Mouse (Mus musculus) small intestine, adult 2 months (tissue): Measurements from ENCODE around the gene Asgr1.

Experiments
- CTCF ChIP-seq: fragments of 200-500 bp; IDR thresholded peaks from 2 replicates; pipeline ENCODE4 v1.5.1; 2012; ENCODE audit warnings: low read depth, mild to moderate bottlenecking, control low read depth, inconsistent platforms, low read length, moderate library complexity, mixed read lengths; ENCODE audit not compliant: insufficient replicate concordance, insufficient read length; ENCODE audit errors: extremely low read depth
- POLR2A ChIP-seq: fragments of 200-500 bp; IDR thresholded peaks from 2 replicates; pipeline ENCODE4 v1.6.1; 2012; ENCODE audit warnings: low read depth, mild to moderate bottlenecking, control low read depth, inconsistent platforms, low read length, moderate library complexity

DNA sequence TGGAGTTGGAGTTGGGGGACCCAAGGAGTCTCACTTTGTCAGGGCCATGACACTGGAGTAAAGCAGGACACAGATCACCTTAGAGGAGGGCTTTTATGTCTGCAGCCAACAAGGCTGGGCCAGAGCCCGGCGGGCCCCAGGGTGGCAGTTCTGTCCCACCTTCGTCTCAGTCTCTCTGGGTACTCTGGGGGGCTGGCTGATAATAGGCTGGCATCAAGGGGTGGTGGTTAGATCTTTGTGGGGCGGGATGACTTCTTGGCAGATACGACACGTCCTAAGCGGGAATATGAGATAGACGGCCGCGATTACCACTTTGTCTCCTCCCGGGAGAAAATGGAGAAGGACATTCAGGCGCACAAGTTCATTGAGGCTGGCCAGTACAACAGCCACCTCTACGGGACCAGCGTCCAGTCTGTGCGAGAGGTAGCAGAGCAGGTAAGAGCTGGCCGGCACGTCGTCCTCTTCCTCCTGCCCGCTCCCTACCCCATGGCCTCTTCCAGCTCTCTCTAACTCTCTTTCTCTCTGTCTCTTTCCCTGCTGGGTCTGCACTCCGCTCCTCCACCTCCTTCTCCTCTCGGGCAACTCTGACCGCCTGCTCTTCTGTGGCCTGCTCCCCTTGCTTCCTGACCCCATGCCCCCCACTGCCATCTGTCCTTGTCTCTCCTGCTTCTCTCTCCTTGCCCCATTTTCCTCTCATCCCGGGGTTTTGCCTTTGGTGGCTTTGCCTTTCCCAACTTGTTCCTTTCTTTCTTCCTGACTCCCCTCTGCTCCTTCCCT lies 11.4 kb upstream of the Asgr1 start:
- no peak for TF ChIP-seq POLR2A
- no peak for TF ChIP-seq CTCF
